Mouse (Mus musculus) R1 (cell line): ENCODE data around the gene Ifitm10.
"Not testable (repeated sequence)": the region's sequence is repeated elsewhere in the genome, so short reads cannot be mapped to it uniquely, and the experiment has no call there.

Experiments used
- DNase-seq: peaks from one replicate; pipeline ENCODE4 v3.0.0-alpha.2; 2018; ENCODE audit warnings: low read depth, low spot score

The Ifitm10 gene

GRCm38 (mm10) chr7:142363107-142363506 lies 10.4 kb downstream of the Ifitm10 start:
- DNase-seq: no peak

DNA sequence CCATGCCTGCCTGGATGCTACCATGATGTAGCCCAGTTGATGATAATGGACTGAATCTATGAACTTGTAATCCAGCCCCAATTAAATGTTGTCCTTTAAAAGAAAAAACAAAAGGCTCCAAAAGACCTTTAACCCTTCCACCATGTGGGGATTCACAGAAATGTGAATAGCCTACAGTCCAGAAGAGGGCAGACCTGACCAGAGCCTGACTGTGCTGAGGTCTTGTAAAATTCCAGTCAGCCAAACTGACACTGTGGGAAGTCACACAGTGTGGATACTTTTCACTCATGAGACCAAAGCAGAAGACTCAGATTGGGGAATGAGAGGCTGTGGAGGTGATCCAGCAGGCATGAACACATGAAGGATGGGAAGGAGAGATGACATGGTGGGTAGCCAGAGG lies 12.8 kb downstream of the Ifitm10 start:
- no peak for DNase-seq

DNA sequence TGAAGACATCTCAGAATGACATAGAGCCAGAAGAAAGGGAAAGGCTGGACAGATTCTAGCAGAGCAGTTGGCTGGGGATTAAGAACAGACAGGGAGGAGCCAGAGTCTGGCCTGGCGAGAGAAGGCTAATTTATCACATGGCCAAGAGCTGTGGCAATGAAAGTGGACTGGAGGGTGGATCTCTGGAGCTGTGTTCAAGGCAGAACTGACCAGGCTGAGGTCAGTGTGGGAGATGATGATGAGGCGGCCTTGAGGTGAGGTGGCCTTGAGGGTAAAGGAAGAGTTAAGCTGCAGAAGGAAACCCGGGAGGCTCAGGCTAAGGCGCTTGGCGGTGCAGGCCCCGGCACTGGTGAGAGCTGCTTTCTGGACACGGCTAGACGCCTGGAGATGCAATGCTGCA lies 14.4 kb downstream of the Ifitm10 start:
- no peak for DNase-seq

GRCm38 (mm10) chr7:142357566-142357965 lies 16.0 kb downstream of the Ifitm10 start:
- DNase-seq: no peak

- no peak for DNase-seq
Measured at GRCm38 (mm10) chr7:142354661-142355233, 18.8 kb downstream of the Ifitm10 start.

- no peak for DNase-seq
Measured at GRCm38 (mm10) chr7:142353854-142354253, 19.7 kb downstream of the Ifitm10 start.

GRCm38 (mm10) chr7:142351569-142351968 lies 22.0 kb downstream of the Ifitm10 start:
- DNase-seq: no peak

DNA sequence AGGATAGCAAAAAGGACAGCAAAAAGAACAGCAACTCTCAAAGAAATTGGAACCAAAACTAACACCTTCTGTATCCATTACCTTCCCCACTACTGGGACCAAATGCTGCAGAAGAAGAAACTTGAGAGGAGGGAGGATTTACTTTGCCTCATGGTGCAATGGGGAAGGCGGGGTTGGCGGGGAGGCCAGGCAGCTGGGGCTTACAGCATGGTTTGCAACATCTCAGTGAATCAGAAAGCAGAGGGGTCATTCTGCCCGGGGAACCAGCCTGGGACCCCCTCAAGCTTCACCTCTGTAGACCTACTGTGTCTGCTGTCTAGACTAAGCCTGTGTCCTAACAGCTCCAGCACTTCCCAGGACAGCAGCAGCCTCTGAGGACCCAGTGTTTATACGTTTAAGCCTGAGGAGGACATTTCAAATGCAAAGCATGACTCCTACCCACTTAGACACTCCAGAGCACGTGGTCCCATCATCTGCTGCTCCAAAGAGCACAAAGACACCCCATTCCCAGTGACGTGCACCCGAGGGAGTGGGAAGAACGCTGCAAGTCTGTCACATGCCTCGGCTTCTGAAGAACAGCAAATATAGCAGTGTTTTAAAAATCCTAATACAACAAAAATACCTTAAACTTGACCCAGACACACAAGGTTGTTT lies 24.1 kb downstream of the Ifitm10 start:
- DNase-seq: no peak

GRCm38 (mm10) chr7:142347542-142347941 lies 26.0 kb downstream of the Ifitm10 start:
- DNase-seq: no peak

DNA sequence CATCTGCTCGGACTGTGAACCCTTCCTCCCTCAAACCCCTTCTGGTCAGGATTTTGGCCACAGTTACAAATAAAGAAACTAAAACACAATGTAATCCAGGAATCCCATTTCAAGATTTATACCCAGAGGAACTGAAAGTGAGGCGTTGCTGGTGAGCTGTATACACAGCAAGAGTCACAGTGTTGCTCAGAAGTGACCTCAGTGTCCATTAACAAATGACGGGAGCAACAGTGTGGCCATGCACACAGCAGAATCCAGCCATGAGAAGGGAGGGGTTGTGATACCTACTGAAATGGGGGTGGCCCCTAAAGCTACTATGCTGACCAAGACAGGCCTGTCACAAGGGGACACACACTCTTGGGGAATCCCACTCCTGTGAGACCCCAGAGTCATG lies 31.3 kb downstream of the Ifitm10 start:
- DNase-seq: no peak

DNA sequence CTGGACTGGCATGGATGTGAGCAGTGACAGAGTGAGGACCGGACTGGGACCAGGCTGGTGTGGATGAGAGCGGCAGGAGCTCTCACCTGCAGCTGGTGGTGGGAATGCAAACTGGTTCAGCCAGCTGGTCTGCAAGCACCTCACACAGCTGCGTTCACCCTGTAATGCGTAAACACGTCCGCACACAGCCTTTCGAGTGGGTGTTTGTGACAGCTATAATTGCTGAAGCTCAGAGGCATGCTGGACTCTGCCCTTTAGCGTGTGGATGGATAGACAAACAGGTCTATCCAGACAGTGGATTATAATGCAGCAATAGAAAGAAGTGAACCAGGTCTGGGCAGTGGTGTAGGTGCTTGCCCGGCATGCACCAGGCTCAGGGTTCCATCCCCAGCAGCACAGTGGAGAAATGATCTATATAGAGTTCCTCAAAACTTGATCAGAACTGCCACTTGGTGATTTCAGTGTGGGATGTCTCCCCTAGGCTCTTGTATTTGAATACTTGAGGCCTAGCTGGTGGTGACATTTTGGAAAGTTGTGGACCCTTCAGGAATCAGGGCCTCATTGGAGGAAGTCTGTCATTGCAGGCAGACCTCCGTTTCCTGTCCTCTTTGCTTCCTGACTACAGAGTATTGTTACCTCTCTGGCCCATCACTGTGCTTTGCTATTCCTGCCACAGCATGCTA lies 31.8 kb downstream of the Ifitm10 start:
- no peak for DNase-seq

- DNase-seq: no peak
Measured at GRCm38 (mm10) chr7:142340269-142340970, 33.1 kb downstream of the Ifitm10 start.

DNA sequence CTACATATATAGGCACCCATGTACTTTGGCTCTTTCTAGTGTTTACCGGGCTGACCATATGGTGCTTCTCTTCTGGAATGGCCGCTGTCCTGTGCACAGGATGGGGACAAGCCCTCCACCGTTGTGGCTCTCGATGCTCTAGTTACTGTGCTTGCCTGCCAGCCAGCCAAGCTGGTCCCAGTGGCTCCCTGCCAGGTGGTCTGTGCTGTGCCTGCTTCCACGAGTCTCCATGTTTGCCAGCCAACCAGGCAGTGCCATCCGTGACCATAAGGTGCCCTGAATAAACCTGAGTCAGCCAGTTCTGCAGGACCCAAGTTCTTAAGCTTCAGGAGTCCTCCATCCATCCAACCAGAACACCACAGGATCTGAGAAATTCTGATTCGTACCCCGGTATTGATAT lies 38.4 kb downstream of the Ifitm10 start:
- DNase-seq: no peak

DNA sequence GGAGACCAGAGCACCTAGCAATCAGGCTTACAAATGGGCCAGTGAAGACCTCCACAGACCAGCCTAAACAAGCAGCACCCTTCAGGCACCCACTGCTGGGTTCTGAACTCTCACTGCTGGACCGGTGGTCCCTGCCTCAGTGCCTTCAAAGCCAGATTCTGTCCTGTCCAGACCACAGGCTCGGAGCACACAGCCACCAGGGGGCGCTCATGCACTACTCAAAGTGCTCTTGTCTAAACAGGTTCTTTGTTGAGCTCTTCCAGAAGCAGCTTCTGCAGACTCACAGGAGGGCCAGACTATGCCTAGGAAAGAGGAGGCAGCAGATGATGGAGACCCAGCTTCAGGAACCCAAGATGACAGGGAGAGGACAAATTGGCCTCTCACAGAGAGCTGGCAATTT lies 39.3 kb downstream of the Ifitm10 start:
- peak; percentile 76 for DNase-seq

GRCm38 (mm10) chr7:142332741-142333140 lies 40.8 kb downstream of the Ifitm10 start:
- not testable (repeated sequence) for DNase-seq

DNA sequence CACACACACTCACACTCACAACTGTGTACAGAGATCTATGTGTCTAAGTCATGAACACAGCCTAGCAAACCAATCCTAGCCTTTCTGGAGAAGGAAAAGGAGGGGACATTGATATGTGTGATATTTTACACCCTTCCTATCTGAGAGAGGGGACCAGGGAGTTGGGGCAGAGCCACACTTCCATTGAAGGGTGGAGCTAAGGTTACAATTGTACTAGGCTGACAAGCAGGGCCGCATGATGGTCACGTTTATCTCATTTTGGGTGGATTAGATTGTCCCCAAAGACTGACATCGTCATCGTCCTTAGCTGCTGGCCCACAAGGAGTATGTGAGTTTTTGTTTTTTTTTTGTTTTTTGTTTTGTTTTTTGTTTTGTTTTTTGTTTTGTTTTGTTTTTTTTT lies 42.3 kb downstream of the Ifitm10 start:
- DNase-seq: no peak

DNA sequence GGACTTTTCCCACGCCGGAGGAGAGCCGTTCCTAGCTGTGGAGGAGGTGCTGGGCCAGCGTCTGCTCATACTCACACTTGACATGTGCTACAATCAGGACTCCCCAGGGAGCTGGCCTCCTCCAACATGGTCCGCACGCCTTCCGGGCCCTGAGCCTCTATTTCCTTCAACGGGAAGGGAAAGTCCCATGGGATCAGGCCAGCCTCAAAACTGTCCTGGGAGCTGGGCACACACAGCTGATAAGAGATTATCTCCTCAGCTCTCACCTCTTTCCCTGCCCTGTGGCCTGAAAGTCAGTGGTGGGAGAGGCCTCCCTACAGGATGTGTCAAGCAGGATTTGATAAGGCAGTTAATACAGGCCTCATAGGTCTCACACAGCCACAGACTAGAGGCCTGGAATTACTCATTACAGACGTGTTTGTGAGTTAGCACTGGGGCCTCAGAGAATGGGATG lies 43.3 kb downstream of the Ifitm10 start:
- DNase-seq: no peak

GRCm38 (mm10) chr7:142328507-142328906 lies 45.0 kb downstream of the Ifitm10 start:
- DNase-seq: no peak

- DNase-seq: no peak
Measured at GRCm38 (mm10) chr7:142326714-142327445, 46.7 kb downstream of the Ifitm10 start.

- DNase-seq: no peak
Measured at GRCm38 (mm10) chr7:142323396-142324117, 50.0 kb downstream of the Ifitm10 start.

DNA sequence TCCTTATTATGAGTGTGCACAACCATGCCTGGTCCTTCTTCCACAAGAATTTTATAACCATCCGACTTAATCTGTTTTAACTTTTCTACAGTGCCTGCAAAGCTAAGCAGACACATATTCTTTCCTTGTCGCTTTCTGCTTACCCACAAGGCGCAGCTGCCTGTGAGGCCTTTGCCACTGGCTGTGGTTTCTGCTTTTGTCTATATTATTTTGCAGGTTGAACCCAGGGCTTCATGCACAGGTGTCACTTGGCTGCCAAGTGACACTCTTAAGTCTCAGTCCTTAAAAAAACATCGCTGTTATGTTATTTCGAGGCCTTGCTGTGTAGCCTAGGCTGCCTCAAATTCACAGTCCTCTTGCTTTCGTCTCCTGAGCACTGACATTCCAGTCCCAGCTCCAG lies 50.9 kb downstream of the Ifitm10 start:
- no peak for DNase-seq
